Mouse (Mus musculus) kidney, postnatal 10 days (tissue): ENCODE measurements around the gene Palld.

Experiments
- DNase-seq: peaks from one replicate; pipeline ENCODE4 v3.0.0; 2021; ENCODE audit warnings: mixed read lengths

The Palld gene

GRCm38 (mm10) chr8:61682902-61683301 lies 219.6 kb downstream of the Palld start:
- DNase-seq, result no peak

- DNase-seq, result no peak
Measured at GRCm38 (mm10) chr8:61681217-61681616, 221.3 kb downstream of the Palld start.

- DNase-seq, result peak; percentile 42
Measured at GRCm38 (mm10) chr8:61677227-61677626, 225.3 kb downstream of the Palld start.

- no peak for DNase-seq
Measured at GRCm38 (mm10) chr8:61671151-61671550, 231.3 kb downstream of the Palld start.

GRCm38 (mm10) chr8:61670376-61670775 lies 232.1 kb downstream of the Palld start:
- DNase-seq, result no peak

GRCm38 (mm10) chr8:61666919-61667318 lies 235.6 kb downstream of the Palld start:
- no peak for DNase-seq

GRCm38 (mm10) chr8:61665021-61665420 lies 237.5 kb downstream of the Palld start:
- DNase-seq, result peak; percentile 49

GRCm38 (mm10) chr8:61664162-61664561 lies 238.3 kb downstream of the Palld start:
- DNase-seq, result no peak

GRCm38 (mm10) chr8:61662829-61663228 lies 239.7 kb downstream of the Palld start:
- no peak for DNase-seq

- no peak for DNase-seq
Measured at GRCm38 (mm10) chr8:61661611-61662010, 240.9 kb downstream of the Palld start.

- DNase-seq, result no peak
Measured at GRCm38 (mm10) chr8:61660961-61661360, 241.5 kb downstream of the Palld start.

- no peak for DNase-seq
Measured at GRCm38 (mm10) chr8:61651955-61652354, 250.5 kb downstream of the Palld start.

GRCm38 (mm10) chr8:61646195-61646835 lies 256.2 kb downstream of the Palld start:
- no peak for DNase-seq

- DNase-seq, result no peak
Measured at GRCm38 (mm10) chr8:61645642-61646041, 256.8 kb downstream of the Palld start.

- no peak for DNase-seq
Measured at GRCm38 (mm10) chr8:61643215-61643614, 259.3 kb downstream of the Palld start.

- DNase-seq, result peak; percentile 52
Measured at GRCm38 (mm10) chr8:61642358-61642847, 260.1 kb downstream of the Palld start.

GRCm38 (mm10) chr8:61639596-61639995 lies 262.9 kb downstream of the Palld start:
- DNase-seq, result no peak

GRCm38 (mm10) chr8:61639008-61639407 lies 263.5 kb downstream of the Palld start:
- DNase-seq, result no peak

GRCm38 (mm10) chr8:61637736-61638135 lies 264.8 kb downstream of the Palld start:
- DNase-seq, result no peak

GRCm38 (mm10) chr8:61634811-61635210 lies 267.7 kb downstream of the Palld start:
- no peak for DNase-seq

- no peak for DNase-seq
Measured at GRCm38 (mm10) chr8:61632331-61632730, 270.2 kb downstream of the Palld start.

GRCm38 (mm10) chr8:61629631-61629968 lies 272.9 kb downstream of the Palld start:
- DNase-seq, result no peak

- no peak for DNase-seq
Measured at GRCm38 (mm10) chr8:61628938-61629630, 273.4 kb downstream of the Palld start.

GRCm38 (mm10) chr8:61626246-61626952 lies 276.1 kb downstream of the Palld start:
- DNase-seq, result no peak
